Mouse (Mus musculus) kidney, adult 2 months (tissue): ENCODE data around the gene Ms4a6d. TPM values are rescaled to one million over a fixed set of nuclear protein-coding genes. Genes with fewer than 3 reads are reported as not detected.

Source experiments
- DNase-seq: peaks from one replicate; pipeline ENCODE4 v3.0.0; 2021
- H3K27ac ChIP-seq: fragments of 200-500 bp; 2 replicates; pipeline ENCODE4 v1.5.1; 2012; ENCODE audit warnings: low read depth, low read length, control low read depth, inconsistent platforms; ENCODE audit not compliant: insufficient read depth
- H3K27me3 ChIP-seq: fragments of 200-500 bp; replicated peaks from 2 replicates; pipeline ENCODE4 v1.6.1; 2012; ENCODE audit warnings: mild to moderate bottlenecking, moderate library complexity, low read length, inconsistent platforms; ENCODE audit not compliant: control insufficient read depth, insufficient read depth
- H3K36me3 ChIP-seq: fragments of 200-500 bp; 2 replicates; pipeline ENCODE4 v1.6.1; 2012; ENCODE audit warnings: mild to moderate bottlenecking, moderate library complexity, low read length, inconsistent platforms; ENCODE audit not compliant: control insufficient read depth, insufficient read depth
- H3K4me1 ChIP-seq: fragments of 200-500 bp; 2 replicates; pipeline ENCODE4 v1.6.1; 2011; ENCODE audit warnings: low read length; ENCODE audit not compliant: control insufficient read depth, insufficient read depth
- H3K4me3 ChIP-seq: fragments of 200-500 bp; 2 replicates; pipeline ENCODE4 v1.5.1; 2011; ENCODE audit warnings: mild to moderate bottlenecking, low read depth, low read length, control low read depth; ENCODE audit not compliant: insufficient read depth
- CTCF ChIP-seq: fragments of 200-500 bp; conservative IDR thresholded peaks from 2 replicates; pipeline ENCODE4 v1.5.1; 2011; ENCODE audit warnings: low read depth, mild to moderate bottlenecking, control low read depth, low read length, moderate library complexity, mixed read lengths; ENCODE audit not compliant: insufficient read depth, insufficient read length
- POLR2A ChIP-seq: fragments of 200-500 bp; IDR thresholded peaks from one replicate; pipeline ENCODE4 v1.6.1; 2011; ENCODE audit warnings: low read depth, low read length, control low read depth
- WGBS: fragments of 180-500 bp; shearing (Covaris S2); methylation state at CpG from one replicate; pipeline ENCODE4 v1.1.7; 2018; 5-methylcytosine and 5-hydroxymethylcytosine counted together
- polyA plus RNA-seq: library from polyadenylated mRNA; depleted of rRNA; stranded (reverse); fragments of >200 nt; gene quantifications from 2 replicates; pipeline ENCODE4 v1.2.3, GENCODE M21; 2012

Ms4a6d gene
- polyA plus RNA-seq, 1 experiment: 0.94 TPM

DNA sequence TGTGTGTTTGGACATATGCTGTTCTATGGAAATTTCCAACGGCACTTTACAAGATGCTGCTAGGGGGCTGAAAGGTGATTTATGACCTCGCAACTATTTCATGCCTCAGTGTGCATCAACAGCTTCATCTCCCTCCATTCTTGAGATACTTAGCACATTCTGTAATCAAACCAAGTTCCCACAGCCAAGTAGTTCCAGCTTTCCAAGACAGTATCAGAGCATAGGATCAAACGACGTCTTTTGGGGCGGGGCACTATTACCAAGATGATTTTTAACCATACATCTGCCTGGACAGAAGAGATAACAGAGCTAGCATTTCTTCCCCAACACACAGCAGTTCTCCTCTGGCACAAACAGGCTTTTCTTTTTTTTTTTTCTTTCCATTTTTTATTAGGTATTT is 20.6 kb upstream of the Ms4a6d start:
- Histone ChIP-seq H3K27me3 (no peaks in the 10 kb centered on the region), H3K4me3 (no peak overlapping the region), H3K4me1 (no peaks in the 10 kb centered on the region), H3K36me3 (no peaks in the 10 kb centered on the region), H3K27ac (no peak overlapping the region)
- DNase-seq: no peak
- WGBS: 33% methylated on average over 5 of the region's 5 CpGs
- TF ChIP-seq POLR2A (no peak), CTCF (no peak)

GRCm38 (mm10) chr19:11624800-11625199 is 20.2 kb upstream of the Ms4a6d start:
- Histone ChIP-seq H3K27ac (no peak overlapping the region), H3K4me3 (no peak overlapping the region), H3K27me3 (no peaks in the 10 kb centered on the region), H3K36me3 (no peaks in the 10 kb centered on the region), H3K4me1 (no peaks in the 10 kb centered on the region)
- TF ChIP-seq POLR2A: no peak
- TF ChIP-seq CTCF: no peak
- DNase-seq: no peak

GRCm38 (mm10) chr19:11623551-11623950 is 18.9 kb upstream of the Ms4a6d start, which contains the start of gene Ms4a2:
TSS of gene Ms4a2 (minus strand) at chr19:11623719.
- TF ChIP-seq CTCF: no peak
- no peak for TF ChIP-seq POLR2A
- DNase-seq: no peak
- WGBS: 47% methylated on average over 2 of the region's 2 CpGs
- H3K36me3 ChIP-seq: no peaks in the 10 kb centered on the region
- no peaks in the 10 kb centered on the region for H3K4me1 ChIP-seq
- no peaks in the 10 kb centered on the region for H3K27me3 ChIP-seq
- no peak within 1 kb of the TSS for H3K27ac ChIP-seq
- no peak within 1 kb of the TSS for H3K4me3 ChIP-seq

GRCm38 (mm10) chr19:11617983-11618382 is 13.3 kb upstream of the Ms4a6d start:
- DNase-seq: no peak
- no peaks in the 10 kb centered on the region for H3K36me3 ChIP-seq
- H3K27ac ChIP-seq: no peak overlapping the region
- H3K4me3 ChIP-seq: no peak overlapping the region
- no peaks in the 10 kb centered on the region for H3K27me3 ChIP-seq
- H3K4me1 ChIP-seq: no peaks in the 10 kb centered on the region
- TF ChIP-seq CTCF (no peak), POLR2A (no peak)

DNA sequence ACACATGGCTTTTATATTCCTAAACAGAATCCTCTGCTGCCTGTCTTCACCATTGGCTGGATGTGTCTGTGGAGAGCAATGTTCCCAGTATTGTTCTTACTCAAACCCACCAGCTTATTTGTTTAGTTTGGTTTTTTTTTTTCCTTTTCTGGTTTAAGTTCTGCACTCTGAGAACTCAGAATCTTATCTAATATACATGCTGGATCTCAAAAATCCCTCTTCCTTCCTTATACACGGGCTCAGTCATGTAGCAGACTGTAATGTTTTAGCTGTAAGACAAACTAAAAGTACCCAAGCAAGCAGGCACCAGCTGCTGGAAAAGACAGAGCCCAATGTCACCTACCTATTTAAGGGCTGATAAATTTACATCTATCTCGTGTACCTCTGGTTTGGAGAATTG is 10.2 kb upstream of the Ms4a6d start:
- TF ChIP-seq CTCF: no peak
- TF ChIP-seq POLR2A: no peak
- DNase-seq: no peak
- Histone ChIP-seq H3K36me3 (no peaks in the 10 kb centered on the region), H3K27ac (no peak overlapping the region), H3K4me3 (no peak overlapping the region), H3K27me3 (no peaks in the 10 kb centered on the region), H3K4me1 (no peaks in the 10 kb centered on the region)
- WGBS: 64% methylated on average over 2 of the region's 2 CpGs

DNA sequence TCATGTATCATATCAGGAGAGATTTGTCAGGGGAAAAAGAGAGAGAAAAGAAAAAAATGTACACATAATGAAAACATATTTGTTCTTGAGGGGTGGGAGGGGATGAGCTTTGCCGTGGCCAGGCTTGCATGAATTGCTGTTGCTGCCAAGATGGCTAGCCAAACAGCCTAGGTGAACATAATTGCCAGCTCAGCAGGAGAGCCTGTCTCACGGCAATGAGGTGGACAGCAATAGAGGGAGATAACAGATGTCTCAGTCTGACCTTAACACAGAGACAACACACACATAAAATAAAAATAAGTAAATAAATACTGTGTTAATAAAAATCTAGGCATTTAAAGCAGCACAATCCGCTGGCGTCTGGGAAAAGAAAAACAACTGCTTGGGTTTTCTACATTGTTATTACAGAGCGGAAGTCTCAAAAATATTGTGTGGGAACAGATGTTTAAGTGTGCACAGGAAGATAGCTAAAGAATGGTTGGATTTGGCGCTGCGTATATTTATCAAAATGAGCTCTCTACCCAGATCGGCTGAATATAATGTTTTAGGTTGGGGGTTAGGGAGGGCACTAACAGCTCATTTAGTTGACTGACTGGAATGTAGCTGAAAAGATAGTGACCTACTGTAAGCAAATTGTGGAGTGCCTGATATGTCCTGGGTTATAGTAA is 9.3 kb upstream of the Ms4a6d start:
- Histone ChIP-seq H3K27me3 (no peaks in the 10 kb centered on the region), H3K27ac (no peak overlapping the region), H3K4me1 (no peaks in the 10 kb centered on the region), H3K4me3 (no peak overlapping the region), H3K36me3 (no peaks in the 10 kb centered on the region)
- 69% methylated on average over 8 of the region's 8 CpGs for WGBS
- TF ChIP-seq POLR2A (no peak), CTCF (no peak)
- no peak for DNase-seq

GRCm38 (mm10) chr19:11613084-11613483 is 8.4 kb upstream of the Ms4a6d start:
- TF ChIP-seq CTCF: no peak
- TF ChIP-seq POLR2A: no peak
- H3K27ac ChIP-seq: no peak overlapping the region
- WGBS: 82% methylated on average over 1 of the region's 1 CpGs
- H3K4me1 ChIP-seq: no peaks in the 10 kb centered on the region
- DNase-seq: no peak
- H3K36me3 ChIP-seq: no peaks in the 10 kb centered on the region
- no peaks in the 10 kb centered on the region for H3K27me3 ChIP-seq
- H3K4me3 ChIP-seq: no peak overlapping the region
